Mouse (Mus musculus): ENCODE measurements at regions not wholly inside any gene's neighbourhood (a gene's known extent, or its start where the extent isn't known, plus 50 kb on each side); places are given as distances from the start of the nearest gene placed in this dataset.

DNA sequence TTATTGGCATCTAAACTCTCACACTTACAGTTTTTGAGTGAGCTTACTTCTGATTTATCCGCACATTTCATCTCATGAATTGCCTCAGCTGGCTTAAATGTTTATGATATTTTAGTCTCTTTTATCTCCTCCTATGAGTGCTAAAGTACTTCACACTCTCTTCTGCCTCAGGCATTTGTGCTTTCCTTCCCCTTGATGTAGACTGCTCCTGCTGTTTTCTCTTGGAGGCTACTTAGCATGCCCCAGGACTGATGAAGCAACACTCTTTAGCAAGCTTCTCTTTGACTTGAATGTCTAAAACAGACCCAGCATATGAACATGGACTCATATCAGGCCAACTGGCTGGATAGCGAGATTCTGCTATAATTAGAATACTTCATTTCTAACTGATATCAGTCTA lies 882.8 kb downstream of the Tecrl start:
- TF ChIP-seq CTCF (IDR thresholded peaks at IDR 0.05) = no peak
- Histone ChIP-seq H3K4me3 (no peak overlapping the region), H3K27ac (no peak overlapping the region)
- no peak for DNase-seq
- intact Hi-C loops (cut with DNase I) = no loop called here

DNA sequence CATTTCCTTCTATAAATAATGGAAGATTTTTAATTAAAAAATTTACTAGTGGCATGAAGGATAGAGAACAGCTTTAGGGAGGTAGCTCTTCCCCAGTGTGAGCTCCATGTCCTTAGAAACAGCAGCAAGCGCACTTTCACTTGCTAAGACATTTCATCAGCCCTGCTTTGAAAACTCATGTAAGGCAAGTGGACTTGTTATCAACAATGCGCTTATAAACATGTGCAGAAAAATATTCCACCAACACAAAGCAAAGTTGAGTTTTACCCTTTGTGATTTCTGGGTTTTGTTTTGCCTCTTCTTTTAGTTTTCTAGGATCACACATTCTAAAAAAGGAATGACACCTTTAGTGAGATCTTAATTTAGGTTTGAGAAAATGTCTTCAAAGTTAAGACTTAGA lies 890.7 kb downstream of the Tecrl start:
- no peak overlapping the region for H3K4me3 ChIP-seq
- no peak overlapping the region for H3K27ac ChIP-seq
- TF ChIP-seq CTCF (IDR thresholded peaks at IDR 0.05) = no peak
- no peak for DNase-seq
- intact Hi-C loops (cut with DNase I) = no loop called here

DNA sequence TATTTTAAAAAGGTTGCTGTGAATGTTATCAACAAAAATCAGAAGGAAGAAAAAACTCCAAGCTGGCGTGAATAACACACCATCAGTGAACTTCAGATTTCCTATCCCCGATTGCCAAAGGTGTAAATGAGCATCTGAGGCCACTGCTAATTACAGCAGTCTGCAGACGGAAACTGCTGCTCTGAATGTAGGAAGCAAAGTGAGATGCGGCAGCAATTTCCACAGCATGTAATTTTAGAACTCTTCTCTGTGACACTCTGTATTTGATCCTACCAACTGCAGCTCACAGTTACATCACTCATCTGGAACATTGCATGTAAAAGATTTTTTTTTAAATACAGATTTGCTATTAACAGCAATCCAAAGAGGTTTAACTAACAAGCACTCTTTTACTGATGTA lies 913.7 kb downstream of the Tecrl start:
- no peak for TF ChIP-seq CTCF (IDR thresholded peaks at IDR 0.05)
- H3K27ac ChIP-seq = no peak overlapping the region
- no peak overlapping the region for H3K4me3 ChIP-seq
- intact Hi-C loops (cut with DNase I) = no loop called here
- DNase-seq = no peak

DNA sequence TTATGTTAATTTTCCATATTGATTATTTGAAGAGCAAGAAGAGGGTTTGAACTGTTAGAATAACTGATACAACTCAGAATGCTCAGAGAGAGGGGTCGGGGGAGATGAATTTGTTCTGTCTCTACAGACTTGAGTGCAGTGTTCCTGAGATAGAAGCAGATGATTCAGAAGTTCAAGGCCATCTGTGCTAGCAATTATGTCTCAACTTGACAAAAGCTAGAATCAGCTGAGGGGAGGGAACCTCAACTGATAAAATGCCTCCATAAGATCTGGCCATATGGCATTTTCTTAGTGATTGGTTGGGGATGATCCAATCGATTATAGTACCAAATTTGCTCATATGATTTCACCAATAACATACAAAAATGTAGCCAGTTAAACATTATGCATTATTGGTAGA lies 914.9 kb downstream of the Tecrl start:
- intact Hi-C loops (cut with DNase I) = no loop called here
- no peak overlapping the region for H3K4me3 ChIP-seq

DNA sequence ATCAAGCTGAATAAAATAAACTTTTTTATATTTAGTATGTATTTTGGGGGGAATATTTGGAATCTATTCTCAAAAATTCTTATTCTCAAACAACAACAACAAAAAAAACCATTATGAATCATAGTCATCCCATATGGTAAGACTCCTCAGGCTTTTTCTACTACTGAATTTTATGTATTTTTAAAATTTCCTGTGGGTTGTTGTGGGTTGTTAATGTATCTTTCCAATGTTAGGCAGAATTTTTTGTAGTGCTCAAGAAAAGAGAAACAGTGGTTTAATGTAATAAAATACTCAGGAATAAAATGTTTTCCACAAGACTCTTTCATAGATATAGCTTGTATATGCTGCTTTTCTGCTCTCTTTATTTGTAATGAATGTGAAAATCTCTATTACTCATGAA lies 934.6 kb downstream of the Tecrl start:
- no peak for TF ChIP-seq CTCF (IDR thresholded peaks at IDR 0.05)
- no peak overlapping the region for H3K27ac ChIP-seq
- intact Hi-C loops (cut with DNase I) = no loop called here

More for the DNA sequence above, 914.9 kb downstream of the Tecrl start:
- no peak for TF ChIP-seq CTCF (IDR thresholded peaks at IDR 0.05)
- no peak for DNase-seq
- no peak overlapping the region for H3K27ac ChIP-seq

DNA sequence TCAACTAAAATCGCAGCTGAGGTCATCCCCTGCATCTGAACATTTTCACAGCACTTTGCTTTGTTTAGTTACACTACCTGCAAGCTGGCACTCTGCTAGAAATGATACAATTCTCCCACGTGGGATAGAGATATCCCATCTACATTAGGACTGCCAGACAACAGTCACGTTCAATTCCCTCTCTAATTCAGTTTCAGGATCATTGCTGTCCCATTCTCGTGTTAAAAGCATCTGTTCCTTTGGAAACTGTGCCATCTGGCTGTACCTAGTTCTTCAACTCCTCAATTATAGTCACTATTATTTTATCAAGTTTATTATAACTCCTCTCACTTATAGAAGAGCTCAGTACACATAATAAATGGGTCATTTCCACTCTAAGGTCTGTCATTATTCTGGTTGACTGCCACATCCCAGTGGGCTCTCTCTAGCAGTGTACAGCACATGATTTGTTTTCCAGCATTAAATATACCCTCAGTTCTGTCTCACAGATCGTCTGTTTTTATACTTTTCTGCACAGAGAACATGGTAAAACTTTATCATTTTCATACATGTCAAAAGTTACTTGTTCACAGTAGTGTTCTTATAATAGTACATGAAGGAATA lies 958.3 kb downstream of the Tecrl start:
- Histone ChIP-seq H3K4me3 (no peak overlapping the region), H3K27ac (no peak overlapping the region)
- intact Hi-C loops (cut with DNase I) = no loop called here

More for the DNA sequence above, 934.6 kb downstream of the Tecrl start:
- H3K4me3 ChIP-seq = no peak overlapping the region
- no peak for DNase-seq

DNA sequence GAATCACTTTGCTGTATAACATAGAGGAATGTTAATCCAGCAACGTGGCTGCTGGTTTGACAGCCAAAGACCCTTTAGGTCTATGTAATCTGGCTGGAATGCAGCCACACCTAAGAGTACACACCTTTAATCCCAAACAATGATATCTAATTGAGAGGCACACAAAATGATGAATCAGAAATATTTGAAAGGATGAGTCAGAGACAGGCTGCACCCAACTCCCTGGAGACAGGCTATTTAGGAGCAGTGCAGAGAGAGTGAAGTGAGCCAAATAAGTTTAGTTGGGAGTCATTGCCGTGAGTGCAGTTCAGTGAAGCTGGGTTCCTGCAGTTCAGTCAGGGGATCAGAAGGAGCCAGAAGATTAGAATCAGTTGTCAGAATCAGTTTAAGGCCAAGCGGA lies 993.4 kb downstream of the Tecrl start:
- Histone ChIP-seq H3K27ac (no peak overlapping the region), H3K4me3 (no peak overlapping the region)
- no peak for DNase-seq
- intact Hi-C loops (cut with DNase I) = no loop called here
- no peak for TF ChIP-seq CTCF (IDR thresholded peaks at IDR 0.05)

More for the DNA sequence above, 958.3 kb downstream of the Tecrl start:
- TF ChIP-seq CTCF (IDR thresholded peaks at IDR 0.05) = no peak
- DNase-seq = no peak

DNA sequence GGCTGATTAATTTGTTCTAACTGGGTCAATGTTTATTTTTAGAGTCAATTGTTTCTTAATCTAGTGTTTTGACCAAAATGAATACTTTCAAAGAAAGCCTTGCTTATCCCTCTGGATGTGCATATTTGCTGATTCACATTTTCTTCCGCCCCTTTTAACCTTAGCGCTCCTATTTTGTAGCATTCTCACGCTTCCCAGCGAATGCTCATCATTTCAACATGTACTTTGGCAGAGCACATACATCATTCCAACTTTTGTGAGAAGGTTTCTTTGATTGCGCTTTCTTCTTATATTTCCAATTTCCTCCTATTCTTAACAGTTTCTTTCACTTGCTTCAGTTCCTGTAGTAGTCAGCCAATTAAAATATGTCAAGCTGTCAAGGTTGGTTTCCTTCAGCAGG lies 998.7 kb downstream of the Tecrl start:
- no peak for TF ChIP-seq CTCF (IDR thresholded peaks at IDR 0.05)
- Histone ChIP-seq H3K27ac (no peak overlapping the region), H3K4me3 (no peak overlapping the region)
- no peak for DNase-seq
- intact Hi-C loops (cut with DNase I) = no loop called here

DNA sequence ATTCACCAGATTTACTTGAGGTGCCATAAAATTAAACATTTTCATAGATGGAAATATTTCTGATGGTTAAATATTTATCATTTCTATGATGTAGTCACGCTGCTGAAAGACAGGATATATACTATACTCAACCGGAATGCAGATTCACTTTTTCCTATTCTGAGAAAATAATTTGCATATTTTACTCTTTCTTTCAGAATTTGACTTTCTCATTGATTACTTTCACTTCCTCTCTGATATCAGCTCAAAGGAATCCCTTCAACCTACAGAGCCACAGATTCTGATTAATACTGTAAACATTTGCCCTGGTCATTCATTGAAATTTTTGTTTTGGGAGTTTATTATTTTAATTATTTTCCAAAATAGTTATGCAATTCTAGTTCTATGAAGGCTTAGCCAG lies 1003.9 kb downstream of the Tecrl start:
- TF ChIP-seq CTCF (IDR thresholded peaks at IDR 0.05) = no peak
- no peak for DNase-seq
- no peak overlapping the region for H3K27ac ChIP-seq
- intact Hi-C loops (cut with DNase I) = no loop called here
- H3K4me3 ChIP-seq = no peak overlapping the region

DNA sequence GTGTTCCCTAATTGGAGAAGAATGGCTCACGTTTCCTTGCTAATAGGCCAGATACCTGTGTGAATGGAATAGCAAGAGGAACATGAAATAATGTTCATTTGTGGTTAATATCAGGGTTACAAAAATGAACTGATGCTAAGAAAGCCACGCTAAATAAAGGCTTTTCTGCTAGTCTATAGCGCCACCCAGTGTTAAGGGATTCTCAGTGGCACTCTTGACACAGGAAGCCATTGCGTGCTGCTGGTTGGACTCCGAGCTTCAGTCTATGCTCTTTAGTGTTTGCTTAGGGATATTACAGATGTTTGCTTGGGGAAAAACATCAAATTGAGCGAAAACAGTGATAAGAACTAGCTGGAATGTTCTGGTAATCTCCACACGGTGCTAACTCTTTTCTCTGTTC lies 1008.3 kb downstream of the Tecrl start:
- intact Hi-C loops (cut with DNase I) = no loop called here
- H3K4me3 ChIP-seq = no peak overlapping the region
- peak; percentile 18 for DNase-seq
- H3K27ac ChIP-seq = no peak overlapping the region
- TF ChIP-seq CTCF (IDR thresholded peaks at IDR 0.05) = peak; percentile 63

DNA sequence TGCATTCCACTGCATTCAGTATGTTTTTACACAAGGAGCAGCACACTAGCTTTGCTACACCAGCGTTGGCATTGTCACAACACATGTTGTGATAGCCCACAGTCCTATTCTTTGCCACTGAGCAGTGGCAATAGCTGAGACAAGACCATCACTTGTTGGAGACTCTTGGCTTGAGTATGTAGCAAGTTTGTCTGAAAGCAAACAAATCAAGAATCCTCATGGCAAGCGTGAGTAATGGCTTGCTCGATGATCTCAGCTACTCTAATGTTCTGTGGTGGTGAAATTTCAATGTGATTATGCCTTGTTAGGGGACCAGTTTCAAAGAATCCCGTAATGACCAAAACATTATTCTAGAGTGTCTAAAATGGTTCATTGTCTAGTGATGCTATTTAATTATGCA lies 1030.6 kb downstream of the Tecrl start:
- Histone ChIP-seq H3K27ac (no peak overlapping the region), H3K4me3 (no peak overlapping the region)
- TF ChIP-seq CTCF (IDR thresholded peaks at IDR 0.05) = no peak
- no peak for DNase-seq
- intact Hi-C loops (cut with DNase I) = no loop called here

DNA sequence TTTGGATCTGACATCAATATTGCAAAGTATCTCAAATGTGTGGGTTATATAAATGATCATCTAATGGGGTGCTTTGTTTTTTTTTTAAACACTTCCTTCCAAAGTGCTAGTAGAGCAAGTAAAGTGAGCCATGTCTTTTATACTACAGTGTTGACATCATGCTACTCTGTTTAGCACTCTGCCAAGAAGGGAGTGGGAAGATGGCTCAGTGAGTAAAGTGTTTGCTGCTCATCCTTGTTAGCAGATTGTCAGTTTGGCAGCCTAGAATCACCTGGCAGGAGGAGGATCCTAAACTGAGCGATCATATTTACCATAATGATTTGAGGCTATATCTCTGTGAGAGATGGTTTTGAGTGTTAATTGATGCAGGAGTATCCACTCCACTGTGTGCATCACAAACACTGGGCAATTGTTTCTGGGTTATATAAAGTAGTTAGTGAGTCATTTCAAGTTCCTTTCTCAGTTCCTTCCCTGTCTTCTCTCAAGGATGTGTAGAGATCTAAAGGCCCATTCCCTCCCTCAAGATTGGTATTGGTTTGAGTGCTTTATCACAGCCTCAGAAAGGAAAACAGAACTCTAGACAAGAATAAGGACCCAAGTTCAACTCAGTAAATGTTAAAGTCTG lies 1035.2 kb downstream of the Tecrl start:
- intact Hi-C loops (cut with DNase I) = no loop called here
- H3K4me3 ChIP-seq = no peak overlapping the region

DNA sequence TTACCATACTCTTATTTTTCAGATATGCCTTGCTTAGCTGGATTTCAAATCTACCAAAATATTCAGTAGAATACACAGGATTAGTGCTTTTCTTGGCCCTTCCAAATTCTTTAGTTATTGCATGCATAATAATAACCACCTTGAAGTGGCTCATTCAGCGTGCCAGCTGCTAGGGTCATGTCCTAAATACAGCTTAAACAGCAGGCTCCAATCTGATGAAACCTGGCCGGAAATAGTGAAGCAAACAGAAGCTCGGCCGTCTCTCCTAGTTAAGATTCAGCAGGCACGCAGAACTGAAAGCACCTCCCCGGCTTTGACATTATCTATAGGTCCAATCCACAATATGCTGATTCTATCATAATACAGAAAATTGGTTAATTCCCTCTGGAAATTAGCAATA lies 1042.9 kb downstream of the Tecrl start:
- intact Hi-C loops (cut with DNase I) = no loop called here
- no peak for TF ChIP-seq CTCF (IDR thresholded peaks at IDR 0.05)
- DNase-seq = no peak

More for the DNA sequence above, 1035.2 kb downstream of the Tecrl start:
- TF ChIP-seq CTCF (IDR thresholded peaks at IDR 0.05) = no peak
- no peak for DNase-seq
- no peak overlapping the region for H3K27ac ChIP-seq

More for the DNA sequence above, 1042.9 kb downstream of the Tecrl start:
- Histone ChIP-seq H3K27ac (no peak overlapping the region), H3K4me3 (no peak overlapping the region)
